Mouse (Mus musculus) heart, embryonic 16.5 days (tissue): ENCODE measurements around the gene St6galnac3. TPM values are rescaled to one million over a fixed set of nuclear protein-coding genes. Genes with fewer than 3 reads are reported as not detected.

Experiments
- ATAC-seq: fragments of 200-750 bp; cut with Nextera tagmentation; replicated peaks from 2 replicates; pipeline ENCODE4 v1.8.0; 2017; ENCODE audit warnings: moderate number of reproducible peaks; ENCODE audit not compliant: insufficient read depth, low FRiP score; ENCODE audit errors: extremely low read depth
- H3K27ac ChIP-seq: fragments of 300-500 bp; sonication (generic); 2 replicates; pipeline ENCODE4 v1.5.1; 2014; ENCODE audit warnings: mild to moderate bottlenecking, low read length, control low read depth, moderate library complexity
- H3K27me3 ChIP-seq: fragments of 300-500 bp; sonication (generic); 2 replicates; pipeline ENCODE4 v1.6.1; 2014; ENCODE audit warnings: low read length, mixed read lengths; ENCODE audit not compliant: control insufficient read depth, insufficient read depth
- H3K36me3 ChIP-seq: fragments of 300-500 bp; sonication (generic); 2 replicates; pipeline ENCODE4 v1.6.1; 2014; ENCODE audit not compliant: control insufficient read depth, insufficient read depth
- H3K4me1 ChIP-seq: fragments of 300-500 bp; sonication (generic); 2 replicates; pipeline ENCODE4 v1.6.1; 2014; ENCODE audit warnings: low read length, mixed read lengths; ENCODE audit not compliant: control insufficient read depth, insufficient read depth
- H3K4me2 ChIP-seq: fragments of 300-500 bp; sonication (generic); 2 replicates; pipeline ENCODE4 v1.6.1; 2014; ENCODE audit warnings: low read depth, mild to moderate bottlenecking, control low read depth, low read length
- H3K4me3 ChIP-seq: fragments of 300-500 bp; sonication (generic); 2 replicates; pipeline ENCODE4 v1.5.1; 2014; ENCODE audit warnings: mild to moderate bottlenecking, control low read depth, low read length
- H3K9ac ChIP-seq: fragments of 300-500 bp; sonication (generic); 2 replicates; pipeline ENCODE4 v1.6.1; 2014; ENCODE audit warnings: low read length, control low read depth
- H3K9me3 ChIP-seq: fragments of 300-500 bp; sonication (generic); replicated peaks from 2 replicates; pipeline ENCODE4 v1.6.1; 2016; ENCODE audit warnings: low read length; ENCODE audit not compliant: control insufficient read depth
- WGBS: fragments of 180-500 bp; shearing (Covaris S2); extraction: QIAGEN DNeasy Blood & Tissue Kit; methylation state at CpG from one replicate; pipeline ENCODE4 v1.1.7; 2014; 5-methylcytosine and 5-hydroxymethylcytosine counted together
- polyA plus RNA-seq: library from polyadenylated mRNA; unstranded; fragments of >200 nt; fragmentation: Nextera tagmentation; extraction: Ambion mirVana; gene quantifications from 2 replicates; pipeline ENCODE4 v1.2.1, GENCODE M21; 2015

St6galnac3 gene
- polyA plus RNA-seq, 1 experiment from 2014 or later: 20.8 TPM

DNA sequence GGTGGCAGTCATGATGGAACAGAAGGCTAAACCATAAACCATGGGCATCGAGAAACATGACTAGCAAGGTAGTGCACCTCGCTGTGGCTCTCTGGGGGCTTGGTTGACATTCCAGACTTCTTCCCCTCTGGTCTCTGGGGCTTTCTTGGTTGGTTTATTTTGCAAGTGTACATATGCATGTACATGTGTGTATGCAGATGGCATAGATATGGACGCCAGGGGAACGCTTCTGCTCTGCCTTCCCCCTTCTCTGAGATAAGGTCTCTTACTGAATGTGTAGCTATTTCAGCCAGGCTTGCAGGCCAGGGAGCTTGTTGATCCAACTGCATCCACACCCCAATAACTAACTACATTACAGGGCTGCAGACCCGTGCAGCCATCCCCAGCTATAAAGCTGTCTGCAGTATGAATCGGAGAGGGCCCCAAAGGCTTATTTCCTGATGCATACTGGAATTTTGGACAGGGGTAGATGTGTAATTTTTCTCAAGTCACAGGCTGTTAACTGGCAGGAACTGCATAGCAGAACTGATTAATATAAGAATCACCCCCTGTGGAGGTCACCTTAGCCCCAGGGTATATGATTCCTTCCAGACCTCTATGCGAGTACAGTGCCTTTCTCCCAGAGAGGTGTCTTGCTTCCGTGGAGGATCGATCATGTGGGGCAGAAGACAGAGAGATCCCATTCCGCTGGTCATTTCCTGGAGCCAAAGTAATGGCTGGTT is 53.9 kb downstream of the St6galnac3 start:
- Histone ChIP-seq H3K4me1 (peaks cover 14% of the 10 kb centered on the region), H3K9me3 (no peaks in the 10 kb centered on the region), H3K4me3 (no peak overlapping the region), H3K4me2 (no peak overlapping the region), H3K27me3 (no peaks in the 10 kb centered on the region), H3K27ac (no peak overlapping the region), H3K36me3 (no peaks in the 10 kb centered on the region), H3K9ac (no peak overlapping the region)
- WGBS: 82% methylated on average over 10 of the region's 10 CpGs
- ATAC-seq: no peak

DNA sequence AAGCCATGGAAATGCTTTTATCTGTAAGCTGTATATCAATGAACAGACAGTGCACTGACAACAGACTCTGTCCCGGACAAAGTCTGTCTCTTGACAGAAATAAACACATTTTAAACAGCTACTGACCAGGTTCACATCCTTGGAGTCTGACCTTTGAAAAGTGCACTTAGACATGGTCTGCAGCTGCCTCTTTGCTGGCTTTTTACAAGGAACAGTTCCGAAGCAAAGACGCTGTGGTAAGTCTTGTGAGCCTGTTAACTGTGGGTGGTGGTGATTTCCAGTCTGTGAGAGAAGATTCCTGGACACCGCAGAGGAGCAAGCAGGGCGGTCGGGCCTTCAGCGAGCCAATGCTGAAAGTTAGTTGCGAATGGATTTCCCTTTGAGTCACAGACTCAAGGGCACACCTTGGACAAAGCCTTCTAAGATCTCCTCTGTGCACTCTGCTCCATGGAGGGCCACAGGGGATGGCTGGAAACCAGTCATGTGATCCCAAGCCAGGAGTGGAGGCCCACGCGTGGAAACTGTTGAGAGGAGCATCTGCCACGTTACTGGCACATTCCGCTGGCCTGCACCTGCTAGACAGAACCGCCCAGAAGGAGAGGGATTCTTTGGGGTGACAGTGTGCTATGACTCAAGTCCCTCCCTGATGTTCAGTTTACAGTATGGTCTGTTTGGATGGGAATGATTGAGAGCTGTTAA is 55.1 kb downstream of the St6galnac3 start:
- H3K36me3 ChIP-seq: no peaks in the 10 kb centered on the region
- no peak overlapping the region for H3K9ac ChIP-seq
- ATAC-seq: no peak
- H3K4me3 ChIP-seq: no peak overlapping the region
- H3K27ac ChIP-seq: no peak overlapping the region
- 86% methylated on average over 13 of the region's 13 CpGs for WGBS
- no peak overlapping the region for H3K4me2 ChIP-seq
- no peaks in the 10 kb centered on the region for H3K9me3 ChIP-seq
- H3K27me3 ChIP-seq: no peaks in the 10 kb centered on the region
- peaks cover 10% of the 10 kb centered on the region for H3K4me1 ChIP-seq

DNA sequence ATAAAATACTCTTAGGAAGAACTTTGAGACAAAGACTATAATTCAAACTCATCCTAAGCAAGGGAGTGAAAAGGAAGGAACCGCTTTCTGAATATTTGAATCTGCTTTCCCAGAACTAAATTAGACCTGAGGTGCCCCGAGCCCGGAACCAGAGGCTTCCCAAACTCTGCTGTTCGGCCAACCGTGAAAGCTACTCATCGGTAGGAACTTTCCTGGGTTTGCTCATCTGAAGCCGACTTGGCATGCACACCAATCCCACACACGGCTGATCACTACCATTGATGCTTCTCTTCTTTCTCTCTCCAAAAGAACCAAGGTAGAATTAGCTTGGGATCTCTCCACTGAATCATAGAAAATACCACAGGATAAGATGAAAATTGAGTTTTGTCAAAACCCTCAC is 55.6 kb downstream of the St6galnac3 start:
- Histone ChIP-seq H3K4me2 (no peak overlapping the region), H3K9ac (no peak overlapping the region), H3K4me3 (no peak overlapping the region), H3K27me3 (no peaks in the 10 kb centered on the region), H3K36me3 (no peaks in the 10 kb centered on the region), H3K4me1 (peaks cover 6% of the 10 kb centered on the region; the same call in 1 of the 2 replicates), H3K9me3 (no peaks in the 10 kb centered on the region), H3K27ac (0 out of 2 replicates have a peak overlapping the region, but pooled peaks have one; percentile 10)
- ATAC-seq: no peak
- WGBS: 76% methylated on average over 8 of the region's 8 CpGs

DNA sequence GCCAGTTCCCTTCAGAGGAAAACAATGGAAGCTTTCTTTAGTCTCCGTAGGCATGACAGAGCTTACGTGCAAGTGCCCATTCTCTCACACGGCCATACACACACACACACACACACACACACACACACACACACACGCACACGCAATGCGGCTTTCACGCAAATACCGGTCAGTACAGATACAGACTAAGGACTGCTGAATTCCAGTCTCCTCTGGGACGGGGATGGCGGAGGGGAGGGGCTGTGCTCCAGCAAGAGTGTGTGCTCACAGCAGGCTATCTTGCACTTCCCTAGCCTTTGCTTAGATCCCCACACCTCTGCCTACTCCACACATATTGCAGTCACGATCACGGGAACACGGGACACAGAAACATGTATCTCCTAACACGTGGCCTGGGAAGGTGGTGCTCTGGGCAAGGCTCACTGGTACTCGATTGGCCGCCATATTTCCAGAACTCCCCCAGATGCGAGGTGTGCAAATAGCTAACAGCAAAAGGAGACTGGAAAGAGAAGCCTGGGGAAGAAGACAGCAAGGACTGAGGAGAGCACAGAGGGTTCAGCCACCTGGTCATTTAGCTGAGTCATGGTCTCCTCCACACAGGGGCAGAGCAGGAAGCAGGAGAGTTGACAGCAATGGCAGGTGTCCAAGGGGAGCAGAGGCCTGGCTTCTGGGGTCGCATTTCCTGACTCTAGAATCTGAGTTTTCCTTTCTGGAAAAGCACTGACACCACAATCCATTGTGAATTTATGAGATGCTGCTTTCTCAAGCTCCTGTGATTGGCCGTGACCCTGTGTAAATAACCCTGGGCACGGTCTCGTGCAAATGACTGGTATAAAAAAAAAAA is 56.3 kb downstream of the St6galnac3 start:
- Histone ChIP-seq H3K4me2 (no peak overlapping the region), H3K27me3 (no peaks in the 10 kb centered on the region), H3K9me3 (no peaks in the 10 kb centered on the region), H3K36me3 (no peaks in the 10 kb centered on the region), H3K27ac (no peak overlapping the region), H3K9ac (no peak overlapping the region), H3K4me3 (no peak overlapping the region), H3K4me1 (peaks cover 7% of the 10 kb centered on the region; the same call in 1 of the 2 replicates)
- ATAC-seq: peak; percentile 77
- 70% methylated on average over 21 of the region's 21 CpGs for WGBS

DNA sequence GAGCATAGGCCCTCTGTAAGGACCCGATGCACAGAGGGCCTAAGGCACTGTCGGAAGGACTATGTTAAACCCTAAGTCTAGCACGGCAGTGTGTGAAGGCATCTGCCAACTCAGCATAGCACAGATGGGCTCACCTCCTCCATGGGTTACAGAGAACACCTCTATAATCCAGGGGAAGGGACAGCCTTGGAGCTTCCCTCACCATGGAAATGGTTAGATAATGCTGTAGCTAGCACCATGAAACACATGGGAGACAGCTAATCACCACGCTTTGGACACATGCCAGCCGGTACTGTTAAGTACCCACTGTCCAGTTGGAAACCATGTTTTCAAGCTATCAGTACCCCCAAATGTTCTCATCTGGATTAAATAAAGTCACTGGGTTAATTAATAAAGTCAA is 60.3 kb downstream of the St6galnac3 start:
- no peaks in the 10 kb centered on the region for H3K36me3 ChIP-seq
- no peaks in the 10 kb centered on the region for H3K27me3 ChIP-seq
- no peak overlapping the region for H3K4me3 ChIP-seq
- ATAC-seq: no peak
- H3K4me2 ChIP-seq: no peak overlapping the region
- H3K9ac ChIP-seq: no peak overlapping the region
- no peak overlapping the region for H3K27ac ChIP-seq
- 83% methylated on average over 5 of the region's 5 CpGs for WGBS
- H3K9me3 ChIP-seq: no peaks in the 10 kb centered on the region
- peaks cover 7% of the 10 kb centered on the region; the same call in 1 of the 2 replicates for H3K4me1 ChIP-seq

DNA sequence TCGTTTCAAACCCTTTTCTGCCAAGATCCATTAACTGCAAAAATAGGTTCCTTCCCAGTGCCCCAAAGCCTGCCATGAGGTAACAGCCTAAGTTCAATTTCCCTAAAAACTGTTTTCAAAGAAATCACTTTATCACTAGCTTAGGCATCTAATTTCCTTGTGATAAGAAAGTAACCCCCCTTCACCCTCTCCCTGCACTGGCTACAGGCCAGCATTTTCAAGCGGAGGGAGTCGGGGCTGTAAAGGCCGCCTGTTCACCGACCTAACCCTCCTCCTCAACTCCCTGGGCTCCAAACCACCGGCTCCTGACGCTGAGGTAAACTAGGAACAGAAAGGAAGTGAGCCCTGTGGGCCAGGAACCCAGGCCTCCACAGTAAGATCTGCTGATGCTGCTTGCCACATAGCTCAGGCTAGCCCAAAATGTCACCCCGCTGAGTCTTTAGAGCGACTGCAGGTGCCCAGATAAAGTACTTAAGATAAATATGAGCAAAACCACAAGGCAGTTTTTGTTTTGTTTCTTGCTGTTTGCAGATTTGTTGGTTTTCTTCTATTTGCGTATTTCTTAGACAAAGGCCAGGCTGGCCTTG is 61.0 kb downstream of the St6galnac3 start:
- Histone ChIP-seq H3K27ac (peak overlapping the region; percentile 11; the same call in 1 of the 2 replicates), H3K36me3 (no peaks in the 10 kb centered on the region), H3K9ac (no peak overlapping the region), H3K27me3 (no peaks in the 10 kb centered on the region), H3K9me3 (no peaks in the 10 kb centered on the region), H3K4me3 (no peak overlapping the region), H3K4me2 (no peak overlapping the region), H3K4me1 (peaks cover 6% of the 10 kb centered on the region; the same call in 1 of the 2 replicates)
- ATAC-seq: no peak
- WGBS: 44% methylated on average over 10 of the region's 10 CpGs

DNA sequence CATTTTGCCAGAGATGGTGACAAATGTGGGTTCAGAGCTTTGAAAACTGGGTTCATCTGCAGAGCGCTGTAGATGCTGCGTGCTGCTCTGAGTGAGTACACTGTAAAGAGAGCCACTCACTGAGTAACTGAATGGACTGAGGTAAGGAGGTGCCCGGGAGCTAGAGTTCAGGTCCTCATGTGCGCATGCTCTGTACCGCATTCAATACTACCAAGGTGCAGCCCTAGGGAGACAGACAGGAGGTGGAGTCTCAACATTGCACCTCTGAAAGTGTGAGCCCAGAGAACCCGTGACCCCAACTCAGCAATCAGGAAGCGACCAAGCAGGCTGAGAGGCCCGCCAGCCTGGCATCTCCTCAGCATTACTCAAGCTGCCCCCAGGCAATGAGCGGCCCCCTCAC is 62.2 kb downstream of the St6galnac3 start:
- Histone ChIP-seq H3K27me3 (no peaks in the 10 kb centered on the region), H3K27ac (no peak overlapping the region), H3K4me2 (no peak overlapping the region), H3K4me3 (no peak overlapping the region), H3K36me3 (no peaks in the 10 kb centered on the region), H3K9ac (no peak overlapping the region), H3K9me3 (no peaks in the 10 kb centered on the region), H3K4me1 (0 out of 2 replicates have a peak, but pooled peaks cover 2% of the 10 kb centered on the region)
- WGBS: 83% methylated on average over 9 of the region's 9 CpGs
- no peak for ATAC-seq

DNA sequence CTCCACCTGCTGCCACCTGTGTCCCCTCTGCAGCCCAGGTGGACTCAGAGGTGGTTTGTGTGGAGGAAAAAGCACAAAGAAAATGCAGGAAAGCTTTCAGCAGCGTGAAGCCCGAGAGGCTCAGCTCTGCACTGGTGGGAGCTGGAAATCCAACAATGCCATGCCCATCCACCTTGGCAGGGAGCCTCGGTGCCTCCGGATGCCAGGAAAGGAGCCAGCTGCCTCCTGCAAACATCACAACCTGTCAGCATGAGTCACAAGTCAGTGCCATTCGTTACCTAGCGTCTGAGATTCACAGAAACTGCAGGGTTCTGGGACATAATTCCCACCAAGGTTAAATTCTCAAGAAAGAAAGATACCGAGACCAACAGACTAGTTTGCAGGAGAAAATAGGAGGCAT is 63.0 kb downstream of the St6galnac3 start:
- 59% methylated on average over 7 of the region's 7 CpGs for WGBS
- no peaks in the 10 kb centered on the region for H3K9me3 ChIP-seq
- no peak overlapping the region for H3K4me2 ChIP-seq

More for the DNA sequence above, 63.0 kb downstream of the St6galnac3 start:
- H3K4me1 ChIP-seq: 0 out of 2 replicates have a peak, but pooled peaks cover 2% of the 10 kb centered on the region
- H3K36me3 ChIP-seq: no peaks in the 10 kb centered on the region
- H3K4me3 ChIP-seq: no peak overlapping the region
- H3K27me3 ChIP-seq: no peaks in the 10 kb centered on the region
- no peak for ATAC-seq
- no peak overlapping the region for H3K27ac ChIP-seq
- no peak overlapping the region for H3K9ac ChIP-seq
